Mouse (Mus musculus): ENCODE measurements around the gene Rel. TPM values are rescaled to one million over a fixed set of nuclear protein-coding genes. Genes with fewer than 3 reads are reported as not detected.
A peak's percentile ranks its signal among the peaks of the same experiment; 100 is the strongest.

Gene Rel
- 0.90 and 0.99 TPM in 2 replicates for total RNA-seq (2014; rRNA removed)
- 0.29 and 0.38 TPM in 2 replicates for polyA plus RNA-seq (2015; fragmentation: Nextera tagmentation; extraction: Ambion mirVana)

DNA sequence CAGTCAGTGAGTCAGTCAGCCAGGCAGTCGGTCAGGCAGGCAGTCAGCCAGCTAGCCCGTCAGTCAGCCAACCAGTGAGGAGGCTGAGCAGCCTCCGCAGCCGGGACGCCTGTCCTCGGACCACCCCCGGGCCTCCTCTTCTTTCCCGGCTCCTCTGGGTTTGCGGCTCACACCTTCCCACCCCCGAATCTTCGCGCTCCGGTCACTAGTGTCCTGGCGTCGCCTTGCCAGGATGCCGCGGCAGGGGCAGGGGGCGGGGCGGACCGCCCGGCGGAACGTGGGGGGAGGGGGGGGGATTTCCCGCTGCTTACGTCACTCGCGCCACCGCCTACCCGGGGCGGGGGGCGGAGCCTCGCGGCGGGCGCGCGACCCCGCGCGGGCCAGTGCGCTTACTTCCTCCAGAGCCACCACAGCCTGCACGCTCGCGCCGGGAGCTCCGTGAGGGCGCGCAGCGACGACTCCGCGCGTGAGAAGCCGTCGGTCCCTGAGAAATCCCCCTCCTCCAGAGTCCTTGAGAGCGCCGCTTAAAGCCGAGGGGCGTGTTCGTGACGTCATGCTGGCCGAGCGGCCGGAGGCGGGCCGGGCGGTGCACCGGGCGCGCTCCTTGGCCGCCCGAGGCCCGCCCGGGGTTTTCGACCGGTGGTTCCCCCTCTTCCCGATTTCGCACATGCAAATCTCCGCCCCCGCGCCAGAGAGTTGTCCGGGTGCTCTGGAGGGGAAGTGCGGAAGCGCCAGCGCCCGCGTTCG, at the start of gene Rel:
Rel (minus strand) TSS at position 211 of the 747 bp plus-strand sequence.
- Histone ChIP-seq H3K4me1 (ENCODE audit: insufficient read depth, low read length) (no peaks in the 10 kb centered on the region), H3K9me3 (ENCODE audit: low read length) (no peaks in the 10 kb centered on the region), H3K9ac (replicated peaks; ENCODE audit: low read length, poor library complexity, severe bottlenecking) (peak within 1 kb of the TSS; percentile 69), H3K27ac (ENCODE audit: low read depth, low read length) (peak within 1 kb of the TSS; percentile 75), H3K27me3 (ENCODE audit: insufficient read depth, low read length) (no peaks in the 10 kb centered on the region), H3K36me3 (ENCODE audit: insufficient read depth, low read length) (no peaks in the 10 kb centered on the region), H3K4me2 (ENCODE audit: low read depth, low read length, poor library complexity, severe bottlenecking) (peak within 1 kb of the TSS; percentile 76), H3K4me3 (ENCODE audit: low read depth, low read length) (peak within 1 kb of the TSS; percentile 68)
- peak; percentile 95 for ATAC-seq (ENCODE audit: low FRiP score)
- peak; percentile 82 for DNase-seq (ENCODE audit: low spot score)
- TF ChIP-seq CTCF (IDR thresholded peaks at IDR 0.05): no peak
- under 1% methylated on average over 62 of the region's 88 CpGs for WGBS

DNA sequence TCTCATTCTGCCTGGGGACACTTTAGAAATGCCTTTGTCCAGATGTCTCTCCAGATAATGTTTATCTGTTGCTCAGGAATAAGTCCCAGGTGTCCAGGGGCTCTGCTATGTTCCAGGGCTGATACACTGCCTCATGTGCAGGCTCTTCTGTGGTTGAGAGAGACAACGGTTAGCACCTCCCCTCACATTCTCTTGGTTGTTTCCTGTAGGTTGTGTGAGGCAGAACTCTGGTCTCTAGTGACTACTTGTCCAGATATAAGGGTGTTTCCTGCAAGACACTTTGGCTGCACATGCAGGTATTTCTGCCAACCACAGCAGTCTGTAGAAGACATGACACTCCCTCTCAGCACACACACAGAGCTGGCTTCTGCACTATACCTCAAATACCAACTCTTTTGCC, 48.0 kb upstream of the Rel start:
- Histone ChIP-seq H3K9me3 (ENCODE audit: low read length) (no peaks in the 10 kb centered on the region), H3K4me2 (ENCODE audit: low read depth, low read length, poor library complexity, severe bottlenecking) (no peak overlapping the region), H3K36me3 (ENCODE audit: insufficient read depth, low read length) (no peaks in the 10 kb centered on the region), H3K4me1 (ENCODE audit: insufficient read depth, low read length) (no peaks in the 10 kb centered on the region), H3K27ac (ENCODE audit: low read depth, low read length) (no peak overlapping the region), H3K27me3 (ENCODE audit: insufficient read depth, low read length) (no peaks in the 10 kb centered on the region), H3K4me3 (ENCODE audit: low read depth, low read length) (no peak overlapping the region), H3K9ac (replicated peaks; ENCODE audit: low read length, poor library complexity, severe bottlenecking) (no peak overlapping the region)
- WGBS: 74% methylated on average over 1 of the region's 1 CpGs
- DNase-seq (ENCODE audit: low spot score) (no peak), ATAC-seq (ENCODE audit: low FRiP score) (no peak)
- TF ChIP-seq CTCF (IDR thresholded peaks at IDR 0.05): no peak

DNA sequence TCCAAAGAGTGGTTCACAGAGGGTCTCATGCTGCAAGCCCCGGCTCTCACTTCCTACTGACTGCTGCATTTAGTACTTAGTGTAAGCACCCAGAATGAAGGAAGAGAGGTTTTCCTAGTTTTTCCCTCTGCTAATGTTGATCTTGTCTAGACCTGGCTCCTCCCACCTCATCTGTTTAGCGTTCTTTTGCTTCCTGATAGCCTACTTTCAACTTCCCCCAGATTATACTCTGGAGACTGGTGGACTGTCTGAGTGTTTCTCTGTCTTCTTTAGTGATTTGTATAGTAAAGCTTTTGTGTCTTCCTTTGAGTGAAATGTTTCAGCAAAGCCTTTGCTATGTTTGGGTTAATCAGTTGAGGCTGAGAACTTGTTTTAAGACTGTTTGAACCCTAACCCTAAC, 40.0 kb upstream of the Rel start:
- no peaks in the 10 kb centered on the region for H3K4me1 ChIP-seq (ENCODE audit: insufficient read depth, low read length)
- ATAC-seq (ENCODE audit: low FRiP score) (no peak), DNase-seq (ENCODE audit: low spot score) (no peak)
- H3K27ac ChIP-seq (ENCODE audit: low read depth, low read length): no peak overlapping the region
- H3K27me3 ChIP-seq (ENCODE audit: insufficient read depth, low read length): no peaks in the 10 kb centered on the region
- WGBS: 63% methylated on average over 2 of the region's 2 CpGs
- no peak overlapping the region for H3K4me3 ChIP-seq (ENCODE audit: low read depth, low read length)
- H3K9me3 ChIP-seq (ENCODE audit: low read length): no peaks in the 10 kb centered on the region
- no peaks in the 10 kb centered on the region for H3K36me3 ChIP-seq (ENCODE audit: insufficient read depth, low read length)
- H3K4me2 ChIP-seq (ENCODE audit: low read depth, low read length, poor library complexity, severe bottlenecking): no peak overlapping the region
- H3K9ac ChIP-seq (replicated peaks; ENCODE audit: low read length, poor library complexity, severe bottlenecking): no peak overlapping the region
- no peak for TF ChIP-seq CTCF (IDR thresholded peaks at IDR 0.05)

DNA sequence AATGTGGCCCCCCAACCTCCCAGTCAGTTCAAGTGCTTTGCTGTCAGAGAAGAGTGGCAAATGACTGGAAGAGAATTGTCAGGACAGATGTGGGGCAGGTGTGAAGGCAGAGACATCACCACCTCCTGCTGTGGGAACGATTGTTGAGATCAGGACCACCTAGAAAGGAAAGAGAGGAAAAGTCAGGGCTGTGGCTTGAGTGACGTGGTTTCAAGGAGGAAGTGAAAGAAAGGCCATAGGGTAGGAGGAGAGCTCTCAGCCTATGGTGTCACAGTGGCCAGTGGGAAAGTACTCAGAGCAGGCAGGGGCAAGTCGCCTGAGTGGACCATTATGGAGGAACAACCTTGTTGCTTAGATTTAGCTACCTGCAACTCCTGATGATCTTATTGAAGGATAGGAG, 34.9 kb upstream of the Rel start:
- Histone ChIP-seq H3K4me2 (ENCODE audit: low read depth, low read length, poor library complexity, severe bottlenecking) (no peak overlapping the region), H3K4me1 (ENCODE audit: insufficient read depth, low read length) (no peaks in the 10 kb centered on the region), H3K9me3 (ENCODE audit: low read length) (no peaks in the 10 kb centered on the region), H3K27me3 (ENCODE audit: insufficient read depth, low read length) (no peaks in the 10 kb centered on the region), H3K27ac (ENCODE audit: low read depth, low read length) (no peak overlapping the region), H3K4me3 (ENCODE audit: low read depth, low read length) (no peak overlapping the region), H3K9ac (replicated peaks; ENCODE audit: low read length, poor library complexity, severe bottlenecking) (no peak overlapping the region), H3K36me3 (ENCODE audit: insufficient read depth, low read length) (no peaks in the 10 kb centered on the region)
- ATAC-seq (ENCODE audit: low FRiP score) (no peak), DNase-seq (ENCODE audit: low spot score) (no peak)
- no peak for TF ChIP-seq CTCF (IDR thresholded peaks at IDR 0.05)
- 73% methylated on average over 3 of the region's 3 CpGs for WGBS

DNA sequence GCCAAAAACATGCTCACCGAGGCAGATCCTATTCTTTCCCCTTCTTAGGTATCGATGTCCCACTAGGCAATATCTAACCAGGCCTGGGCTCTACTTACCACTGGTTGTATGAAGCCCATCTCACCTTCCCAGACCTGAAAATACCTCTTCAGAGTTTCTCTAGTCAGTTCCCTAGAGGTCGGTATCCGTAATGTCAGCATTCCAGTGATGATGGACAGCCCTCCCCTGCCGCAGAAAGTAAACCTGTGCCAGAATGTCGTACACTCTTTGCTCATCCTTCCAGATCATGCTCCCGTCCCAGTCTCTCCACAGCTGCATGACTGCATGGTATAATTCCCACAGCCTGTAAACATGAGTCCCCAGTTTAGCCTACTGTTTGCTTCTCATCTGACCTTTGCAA, 32.4 kb upstream of the Rel start:
- no peak for TF ChIP-seq CTCF (IDR thresholded peaks at IDR 0.05)
- WGBS: 87% methylated on average over 7 of the region's 7 CpGs
- ATAC-seq (ENCODE audit: low FRiP score): no peak
- Histone ChIP-seq H3K27me3 (ENCODE audit: insufficient read depth, low read length) (no peaks in the 10 kb centered on the region), H3K9me3 (ENCODE audit: low read length) (no peaks in the 10 kb centered on the region), H3K36me3 (ENCODE audit: insufficient read depth, low read length) (no peaks in the 10 kb centered on the region), H3K27ac (ENCODE audit: low read depth, low read length) (no peak overlapping the region), H3K4me1 (ENCODE audit: insufficient read depth, low read length) (no peaks in the 10 kb centered on the region), H3K9ac (replicated peaks; ENCODE audit: low read length, poor library complexity, severe bottlenecking) (no peak overlapping the region), H3K4me3 (ENCODE audit: low read depth, low read length) (no peak overlapping the region), H3K4me2 (ENCODE audit: low read depth, low read length, poor library complexity, severe bottlenecking) (no peak overlapping the region)
- DNase-seq (ENCODE audit: low spot score): no peak

DNA sequence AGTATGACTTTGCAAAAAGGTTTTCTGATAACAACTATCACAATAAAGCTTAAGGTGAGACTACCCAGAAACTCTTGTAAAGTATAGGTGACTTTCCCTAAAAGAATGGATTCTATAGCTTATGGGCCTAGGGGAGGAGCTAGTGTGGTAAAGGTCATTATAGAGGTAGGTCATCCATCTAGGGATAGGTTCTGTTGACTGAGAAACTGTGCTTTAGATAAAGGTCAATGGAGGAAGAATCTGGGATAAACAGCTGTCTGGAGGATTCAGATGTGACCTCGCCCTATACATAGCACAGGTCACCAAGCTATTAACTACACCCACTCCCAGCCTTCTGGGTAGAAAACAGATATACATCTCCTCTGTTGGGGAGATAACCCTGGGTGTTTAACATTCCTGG, 31.5 kb upstream of the Rel start:
- no peaks in the 10 kb centered on the region for H3K36me3 ChIP-seq (ENCODE audit: insufficient read depth, low read length)
- no peak overlapping the region for H3K27ac ChIP-seq (ENCODE audit: low read depth, low read length)
- H3K4me2 ChIP-seq (ENCODE audit: low read depth, low read length, poor library complexity, severe bottlenecking): no peak overlapping the region
- 92% methylated on average over 1 of the region's 1 CpGs for WGBS
- DNase-seq (ENCODE audit: low spot score): no peak
- no peaks in the 10 kb centered on the region for H3K4me1 ChIP-seq (ENCODE audit: insufficient read depth, low read length)
- no peak overlapping the region for H3K9ac ChIP-seq (replicated peaks; ENCODE audit: low read length, poor library complexity, severe bottlenecking)
- no peak overlapping the region for H3K4me3 ChIP-seq (ENCODE audit: low read depth, low read length)
- H3K9me3 ChIP-seq (ENCODE audit: low read length): no peaks in the 10 kb centered on the region
- H3K27me3 ChIP-seq (ENCODE audit: insufficient read depth, low read length): no peaks in the 10 kb centered on the region
- no peak for ATAC-seq (ENCODE audit: low FRiP score)
- no peak for TF ChIP-seq CTCF (IDR thresholded peaks at IDR 0.05)

All from midbrain, postnatal 0 days (tissue).